Comparison of ENCODE assay signal across 17 mouse cellular contexts in the genomic region with DNA sequence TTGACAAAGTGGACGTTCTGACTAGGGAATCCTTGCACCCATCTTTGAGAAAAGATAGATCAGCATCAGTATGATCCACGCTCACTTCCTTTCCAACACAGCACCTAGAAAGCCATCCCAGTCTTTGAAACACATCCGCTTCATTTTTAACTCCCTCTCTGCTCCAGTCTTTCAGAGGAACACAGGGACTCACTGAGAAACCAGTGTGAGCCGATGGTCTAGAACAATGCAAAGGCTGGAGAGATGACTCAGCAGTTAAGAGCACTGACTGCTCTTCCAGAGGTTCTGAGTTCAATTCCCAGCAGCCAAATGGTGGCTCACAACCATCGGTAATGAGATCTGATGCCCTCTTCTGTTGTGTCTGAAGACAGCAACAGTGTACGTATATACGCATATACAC. TPM values are rescaled to one million over a fixed set of nuclear protein-coding genes. Genes with fewer than 3 reads are reported as not detected.
"Had no signal": no experiment of that assay in that cellular context is flagged by ENCODE, and none has a peak within 500 bp of the region (broad histone marks: within the 10 kb centered on the region; RNA-seq: fewer than 3 reads in every experiment).

No protein-coding gene starts in this region.

- H3K4me2 ChIP-seq: limb, embryonic 13.5 days; liver, embryonic 11.5 days; liver, embryonic 15.5 days had no signal

- H3K4me3 ChIP-seq: limb, embryonic 13.5 days; liver, embryonic 15.5 days had no signal

- H3K9ac ChIP-seq: limb, embryonic 13.5 days; liver, embryonic 15.5 days had no signal

- H3K36me3 ChIP-seq: limb, embryonic 13.5 days; liver, embryonic 15.5 days had no signal

- ATAC-seq: lung, postnatal 0 days; midbrain, embryonic 16.5 days had no signal

- DNase-seq: kidney, adult 11 months; kidney, postnatal 10 days; kidney, postnatal 4 days; left cerebral cortex, postnatal 4 days; lung, adult 2 months; lung, postnatal 36 days; right cerebral cortex, adult 18-20 months; right cerebral cortex, postnatal 25 days; thymus, adult 18-20 months; thymus, postnatal 25 days had no signal

- H3K9me3 ChIP-seq: limb, embryonic 13.5 days; liver, embryonic 15.5 days had no signal

- H3K27ac ChIP-seq: layer of hippocampus, adult 2 months; limb, embryonic 13.5 days; liver, embryonic 15.5 days had no signal

RNA-seq across cellular contexts. Expression of a gene that starts 29.6 kb away (rescaled TPM):
- polyA plus RNA-seq: small intestine, adult 2 months had no signal
